9 mouse cellular contexts compared by ENCODE assay signal in genomic region chr14:34500309-34500708, GRCm38 (mm10). TPM values are rescaled to one million over a fixed set of nuclear protein-coding genes. Genes with fewer than 3 reads are reported as not detected.
DNase-seq lines count a peak whose midpoint lies in the region; ATAC-seq lines count a peak whose summit lies in the region.
"Had no signal": no experiment of that assay in that cellular context is flagged by ENCODE, and none has a peak within 500 bp of the region (broad histone marks: within the 10 kb centered on the region; RNA-seq: fewer than 3 reads in every experiment).

No protein-coding gene starts in this region.

- no peaks in the 10 kb centered on the region for H3K9me3 ChIP-seq in liver, embryonic 11.5 days (ENCODE audit: control insufficient read depth, low read length)
- no peaks in the 10 kb centered on the region for H3K9me3 ChIP-seq in forebrain, embryonic 13.5 days (replicated peaks)
- no peaks in the 10 kb centered on the region for H3K9me3 ChIP-seq in limb, embryonic 10.5 days (replicated peaks)
- H3K9me3 ChIP-seq in stomach, embryonic 14.5 days (ENCODE audit: control insufficient read depth, low read depth, low read length) = no peaks in the 10 kb centered on the region

- peak overlapping the region; percentile 1; the same call in 1 of the 2 replicates for H3K4me2 ChIP-seq in liver, embryonic 11.5 days
- H3K4me2 ChIP-seq in forebrain, embryonic 13.5 days = peak overlapping the region; percentile 75
- peak overlapping the region; percentile 58 for H3K4me2 ChIP-seq in stomach, embryonic 14.5 days (replicated peaks; ENCODE audit: low read depth, low read length)

- WGBS in liver, embryonic 11.5 days = 31% methylated on average over 4 of the region's 4 CpGs
- WGBS in forebrain, embryonic 13.5 days = under 1% methylated on average over 4 of the region's 4 CpGs
- WGBS in limb, embryonic 10.5 days = 20% methylated on average over 4 of the region's 4 CpGs
- 9% methylated on average over 4 of the region's 4 CpGs for WGBS in stomach, embryonic 14.5 days

- no peaks in the 10 kb centered on the region; the same call in 1 of the 2 replicates for H3K27me3 ChIP-seq in liver, embryonic 11.5 days (replicated peaks; ENCODE audit: control insufficient read depth, insufficient read depth, low read length)
- no peaks in the 10 kb centered on the region for H3K27me3 ChIP-seq in forebrain, embryonic 13.5 days
- H3K27me3 ChIP-seq in limb, embryonic 10.5 days (ENCODE audit: low read depth, poor library complexity, severe bottlenecking) = no peaks in the 10 kb centered on the region
- H3K27me3 ChIP-seq in stomach, embryonic 14.5 days (ENCODE audit: control insufficient read depth, insufficient read depth, low read length) = no peaks in the 10 kb centered on the region

- H3K36me3 ChIP-seq in liver, embryonic 11.5 days (ENCODE audit: control insufficient read depth, insufficient read depth, low read length) = no peaks in the 10 kb centered on the region
- no peaks in the 10 kb centered on the region for H3K36me3 ChIP-seq in forebrain, embryonic 13.5 days (ENCODE audit: poor library complexity, severe bottlenecking)
- no peaks in the 10 kb centered on the region for H3K36me3 ChIP-seq in limb, embryonic 10.5 days
- H3K36me3 ChIP-seq in stomach, embryonic 14.5 days (ENCODE audit: control insufficient read depth, insufficient read depth, low read length) = no peaks in the 10 kb centered on the region

- H3K4me1 ChIP-seq in liver, embryonic 11.5 days (replicated peaks; ENCODE audit: control insufficient read depth, insufficient read depth, low read length) = peaks cover 7% of the 10 kb centered on the region
- peaks cover 46% of the 10 kb centered on the region for H3K4me1 ChIP-seq in forebrain, embryonic 13.5 days
- peaks cover 47% of the 10 kb centered on the region for H3K4me1 ChIP-seq in limb, embryonic 10.5 days
- H3K4me1 ChIP-seq in stomach, embryonic 14.5 days (ENCODE audit: control insufficient read depth, insufficient read depth, low read length) = peaks cover 36% of the 10 kb centered on the region

- no peak for ATAC-seq in liver, embryonic 11.5 days (replicated peaks; ENCODE audit: low FRiP score)
- ATAC-seq in forebrain, embryonic 13.5 days = no peak
- no peak for ATAC-seq in stomach, embryonic 14.5 days (ENCODE audit: insufficient number of reproducible peaks, insufficient read depth, low FRiP score, low read depth)

- H3K27ac ChIP-seq in liver, embryonic 11.5 days (ENCODE audit: low read depth, low read length) = no peak overlapping the region
- H3K27ac ChIP-seq in forebrain, embryonic 13.5 days = no peak overlapping the region
- no peak overlapping the region for H3K27ac ChIP-seq in limb, embryonic 10.5 days
- no peak overlapping the region for H3K27ac ChIP-seq in stomach, embryonic 14.5 days (ENCODE audit: low read length)

- no peak for DNase-seq in liver, embryonic 11.5 days (ENCODE audit: low spot score)
- no peak for DNase-seq in liver
- no peak for DNase-seq in limb, embryonic 10.5 days (ENCODE audit: low spot score)
- no peak for DNase-seq in adrenal gland, postnatal 14 days
- no peak for DNase-seq in T-cell, adult 2 months (ENCODE audit: low spot score)
- DNase-seq: layer of hippocampus, postnatal 36 days had no signal

- H3K9ac ChIP-seq in liver, embryonic 11.5 days (ENCODE audit: low read depth, low read length) = no peak overlapping the region
- peak overlapping the region; percentile 30 for H3K9ac ChIP-seq in forebrain, embryonic 13.5 days
- no peak overlapping the region for H3K9ac ChIP-seq in stomach, embryonic 14.5 days (replicated peaks; ENCODE audit: low read depth, low read length)

- no peak overlapping the region for H3K4me3 ChIP-seq in liver, embryonic 11.5 days (ENCODE audit: low read depth, low read length)
- peak overlapping the region; percentile 91 for H3K4me3 ChIP-seq in forebrain, embryonic 13.5 days
- peak overlapping the region; percentile 92 for H3K4me3 ChIP-seq in limb, embryonic 10.5 days
- peak overlapping the region; percentile 96 for H3K4me3 ChIP-seq in stomach, embryonic 14.5 days (ENCODE audit: low read depth, low read length)
- H3K4me3 ChIP-seq: erythroblast, embryonic 14.5 days had no signal

RNA-seq across cellular contexts. Expression of gene Bmpr1a, which starts 2.8 kb away (rescaled TPM):
- polyA plus RNA-seq in liver, embryonic 11.5 days (2014; fragmentation: Nextera tagmentation; extraction: Ambion mirVana) = 17.4 and 18.0 TPM in 2 replicates
- 24.9 and 25.5 TPM in 2 replicates for polyA plus RNA-seq in forebrain, embryonic 13.5 days (2015; fragmentation: Nextera tagmentation; extraction: Ambion mirVana)
- 45.7 and 58.5 TPM in 2 replicates for polyA plus RNA-seq in limb, embryonic 10.5 days (2016; fragmentation: Nextera tagmentation; extraction: Ambion mirVana)
- polyA plus RNA-seq in stomach, embryonic 14.5 days (2014; fragmentation: Nextera tagmentation; extraction: Ambion mirVana) = 62.8 and 74.7 TPM in 2 replicates
- total RNA-seq in adrenal gland, postnatal 14 days (2021) = 53.5 and 53.7 TPM in 2 replicates
- polyA plus RNA-seq: erythroblast, embryonic 14.5 days had no signal

RNA-seq across cellular contexts. Expression of gene 9230112D13Rik, which starts 22.3 kb away (rescaled TPM):
- polyA plus RNA-seq in liver, embryonic 11.5 days (2014; fragmentation: Nextera tagmentation; extraction: Ambion mirVana) = not detected in 2 replicates
- polyA plus RNA-seq in forebrain, embryonic 13.5 days (2015; fragmentation: Nextera tagmentation; extraction: Ambion mirVana) = not detected in 2 replicates
- polyA plus RNA-seq in limb, embryonic 10.5 days (2016; fragmentation: Nextera tagmentation; extraction: Ambion mirVana) = not detected in 2 replicates
- not detected in 2 replicates for polyA plus RNA-seq in stomach, embryonic 14.5 days (2014; fragmentation: Nextera tagmentation; extraction: Ambion mirVana)
- not detected in 2 replicates for total RNA-seq in adrenal gland, postnatal 14 days (2021)
- total RNA-seq: layer of hippocampus, postnatal 36 days had no signal

Comparison
In these comparisons a context has a peak if more than half of its experiments do, and no peak if none do; other contexts are left out.
1. H3K4me2 ChIP-seq: peak in every context shown above with its lines; median percentile 75 in forebrain, embryonic 13.5 days; 58 in stomach, embryonic 14.5 days; 1 in liver, embryonic 11.5 days.